Mouse (Mus musculus) monocyte, adult 2 months (primary cell): ENCODE measurements around the gene Trim80.
A peak's percentile ranks its signal among the peaks of the same experiment; 100 is the strongest.
"Not testable (repeated sequence)": the region's sequence is repeated elsewhere in the genome, so short reads cannot be mapped to it uniquely, and the experiment has no call there.

Experiments used
- DNase-seq, 2 experiments: peaks; one replicate each; pipeline ENCODE4 v3.0.0; 2022; ENCODE audit warnings: low spot score in 2 of 2, low read depth in 1 of 2

Gene Trim80

GRCm38 (mm10) chr11:115491356-115492083, 51.2 kb downstream of the Trim80 start, which contains the start of gene Nt5c:
TSS of gene Nt5c (minus strand) at chr11:115491862.
- peak; percentile 20 to 62 for DNase-seq

GRCm38 (mm10) chr11:115492387-115492786, 52.0 kb downstream of the Trim80 start:
- DNase-seq = no peak

- not testable (repeated sequence) for DNase-seq
Observed at GRCm38 (mm10) chr11:115496559-115496958, 56.2 kb downstream of the Trim80 start.
